Mouse (Mus musculus) CH12.LX (cell line): Measurements from ENCODE around the gene Slc39a13. TPM values are rescaled to one million over a fixed set of nuclear protein-coding genes. Genes with fewer than 3 reads are reported as not detected.

Experiments used
- DNase-seq: peaks from one replicate; pipeline ENCODE4 v3.0.0-alpha.2; 2013; ENCODE audit errors: extremely low read depth
- H3K27ac ChIP-seq: 2 replicates; pipeline ENCODE4 v1.5.1; 2012; ENCODE audit warnings: low read depth, mild to moderate bottlenecking, control low read depth, moderate library complexity; ENCODE audit not compliant: insufficient read depth
- H3K27me3 ChIP-seq: replicated peaks from 2 replicates; pipeline ENCODE3; 2012; ENCODE audit warnings: inconsistent platforms
- H3K36me3 ChIP-seq, 2 experiments: replicated peaks in 1 of 2; 2 replicates each; pipeline versions ENCODE3 to v1.6.1; 2012; ENCODE audit warnings: inconsistent platforms in 1 of 2, low read length in 1 of 2, mild to moderate bottlenecking in 1 of 2, mixed read lengths in 1 of 2, moderate library complexity in 1 of 2; ENCODE audit not compliant: control insufficient read depth in 1 of 2, insufficient read depth in 1 of 2
- H3K4me1 ChIP-seq, 2 experiments: 2 replicates each; pipeline ENCODE4 v1.6.1; 2012; ENCODE audit warnings: inconsistent platforms in 1 of 2, moderate library complexity in 1 of 2; ENCODE audit not compliant: insufficient read depth in 2 of 2, control insufficient read depth in 1 of 2
- H3K4me2 ChIP-seq: 2 replicates; pipeline ENCODE4 v1.6.1; 2012; ENCODE audit warnings: low read depth, mild to moderate bottlenecking, control low read depth; ENCODE audit not compliant: poor library complexity, insufficient read depth, severe bottlenecking
- H3K4me3 ChIP-seq, 3 experiments: fragments of 150-350 bp in 1 of 3; sonication (generic) in 1 of 3; replicated peaks in 1 of 3; 2 replicates each; pipeline versions ENCODE3 to v1.5.1; 2011 to 2012; ENCODE audit warnings: low read depth in 2 of 3, low read length in 2 of 3, mild to moderate bottlenecking in 2 of 3, moderate library complexity in 2 of 3, control low read depth in 1 of 3, improper control_type of control experiment in 1 of 3, inconsistent platforms in 1 of 3, mixed read lengths in 1 of 3; ENCODE audit not compliant: poor library complexity in 1 of 3
- H3K79me2 ChIP-seq: replicated peaks from 2 replicates; pipeline ENCODE4 v1.6.1; 2012; ENCODE audit warnings: mild to moderate bottlenecking, moderate library complexity; ENCODE audit not compliant: control insufficient read depth, poor library complexity, insufficient read depth, severe bottlenecking; ENCODE audit errors: extremely low read depth
- H3K9ac ChIP-seq: 2 replicates; pipeline ENCODE4 v1.6.1; 2012; ENCODE audit warnings: low read depth, mild to moderate bottlenecking, control low read depth, moderate library complexity; ENCODE audit not compliant: insufficient read depth
- H3K9me3 ChIP-seq: replicated peaks from 2 replicates; pipeline ENCODE3; 2012; ENCODE audit warnings: low read length, inconsistent platforms, mixed read lengths
- BHLHE40 ChIP-seq: IDR thresholded peaks from 2 replicates; pipeline ENCODE4 v1.6.1; 2011; ENCODE audit warnings: mild to moderate bottlenecking, low read depth, low read length, improper control_type of control experiment
- E2F4 ChIP-seq: IDR thresholded peaks from 2 replicates; pipeline ENCODE4 v1.6.1; 2011; ENCODE audit warnings: low read depth, low read length, improper control_type of control experiment; ENCODE audit not compliant: insufficient replicate concordance
- EP300 ChIP-seq: IDR thresholded peaks from 2 replicates; pipeline ENCODE4 v1.6.1; 2011; ENCODE audit warnings: low read length, improper control_type of control experiment
- ETS1 ChIP-seq: conservative IDR thresholded peaks from 2 replicates; pipeline ENCODE4 v1.6.1; 2012; ENCODE audit warnings: low read depth, mild to moderate bottlenecking, inconsistent platforms, low read length, improper control_type of control experiment, moderate library complexity
- GABPA ChIP-seq: IDR thresholded peaks from 2 replicates; pipeline ENCODE4 v1.6.1; 2012; ENCODE audit warnings: low read depth, low read length, improper control_type of control experiment, inconsistent platforms; ENCODE audit not compliant: insufficient replicate concordance
- JUN ChIP-seq: IDR thresholded peaks from 2 replicates; pipeline ENCODE4 v1.6.1; 2011; ENCODE audit warnings: low read depth, mild to moderate bottlenecking, low read length, improper control_type of control experiment, moderate library complexity; ENCODE audit not compliant: insufficient read depth
- KAT2A ChIP-seq: IDR thresholded peaks from 2 replicates; pipeline ENCODE4 v1.6.1; 2012; ENCODE audit warnings: low read length, improper control_type of control experiment, inconsistent platforms; ENCODE audit not compliant: insufficient replicate concordance
- MAX ChIP-seq: IDR thresholded peaks from 2 replicates; pipeline ENCODE4 v1.6.1; 2011; ENCODE audit warnings: low read length, improper control_type of control experiment
- MAZ ChIP-seq: IDR thresholded peaks from 2 replicates; pipeline ENCODE4 v1.6.1; 2012; ENCODE audit warnings: low read depth, mild to moderate bottlenecking, inconsistent platforms, low read length, improper control_type of control experiment, moderate library complexity
- MEF2A ChIP-seq: IDR thresholded peaks from 2 replicates; pipeline ENCODE4 v1.6.1; 2014; ENCODE audit warnings: low read depth, mild to moderate bottlenecking, inconsistent platforms, low read length, improper control_type of control experiment, borderline replicate concordance
- MXI1 ChIP-seq: IDR thresholded peaks from 2 replicates; pipeline ENCODE4 v1.6.1; 2011; ENCODE audit warnings: mild to moderate bottlenecking, low read depth, low read length, improper control_type of control experiment
- MYC ChIP-seq: IDR thresholded peaks from 2 replicates; pipeline ENCODE4 v1.6.1; 2011; ENCODE audit warnings: low read depth, mild to moderate bottlenecking, improper control_type of control experiment, low read length
- NRF1 ChIP-seq: IDR thresholded peaks from 2 replicates; pipeline ENCODE4 v1.6.1; 2014; ENCODE audit warnings: low read depth, mild to moderate bottlenecking, inconsistent platforms, low read length, improper control_type of control experiment, moderate library complexity
- POLR2A ChIP-seq: IDR thresholded peaks from 2 replicates; pipeline ENCODE4 v1.6.1; 2011; ENCODE audit warnings: low read depth, mild to moderate bottlenecking, improper control_type of control experiment, low read length
- POLR2AphosphoS2 ChIP-seq: IDR thresholded peaks from 2 replicates; pipeline ENCODE4 v1.6.1; 2011; ENCODE audit warnings: low read depth, low read length, improper control_type of control experiment
- RCOR1 ChIP-seq: conservative IDR thresholded peaks from 2 replicates; pipeline ENCODE4 v1.6.1; 2012; ENCODE audit warnings: low read depth, mild to moderate bottlenecking, inconsistent platforms, low read length, improper control_type of control experiment
- SMC3 ChIP-seq: IDR thresholded peaks from 2 replicates; pipeline ENCODE4 v1.6.1; 2011; ENCODE audit warnings: low read depth, low read length, improper control_type of control experiment
- TCF12 ChIP-seq: IDR thresholded peaks from 2 replicates; pipeline ENCODE4 v1.6.1; 2014; ENCODE audit warnings: low read depth, mild to moderate bottlenecking, inconsistent platforms, low read length, improper control_type of control experiment
- UBTF ChIP-seq: IDR thresholded peaks from 2 replicates; pipeline ENCODE4 v1.6.1; 2012; ENCODE audit warnings: low read depth, mild to moderate bottlenecking, inconsistent platforms, low read length, improper control_type of control experiment, moderate library complexity
- USF1 ChIP-seq: IDR thresholded peaks from 2 replicates; pipeline ENCODE4 v1.6.1; 2014; ENCODE audit warnings: low read depth, mild to moderate bottlenecking, inconsistent platforms, low read length, improper control_type of control experiment
- ZNF384 ChIP-seq: IDR thresholded peaks from 2 replicates; pipeline ENCODE4 v1.6.1; 2012; ENCODE audit warnings: low read depth, low read length, improper control_type of control experiment, inconsistent platforms
- dilution Hi-C: fragments of 300-500 bp; cut with MboI; formaldehyde crosslinking; loops from 2 replicates; pipeline ENCODE4 v1.14.3; 2020; ENCODE audit warnings: low sequenced_read_pairs; ENCODE audit not compliant: extremely low pct_unique_long_range_greater_than_20kb, extremely low pct_ligation_motif_present
- in situ Hi-C: fragments of 300-500 bp; cut with MboI; formaldehyde crosslinking; loops from 3 replicates; pipeline ENCODE4 v1.14.3; 2019; ENCODE audit warnings: low sequenced_read_pairs, low pct_ligation_motif_present, low pct_unique_long_range_greater_than_20kb, mixed read lengths
- polyA plus RNA-seq: library from polyadenylated mRNA; unstranded; fragments of >175 nt; gene quantifications from 2 replicates; pipeline ENCODE4 v1.2.1, GENCODE M21; 2012; ENCODE audit warnings: low read depth; ENCODE audit not compliant: insufficient read length
- total RNA-seq, 2 experiments: library from RNA; depleted of rRNA; stranded (reverse); fragments of 300-350 nt in 1 of 2; fragments of >200 nt in 1 of 2; gene quantifications; 2 replicates each; pipeline ENCODE4 v1.2.3; 2012 to 2014

Slc39a13 gene
- total and polyA plus RNA-seq, 3 experiments: 3.5 to 7.5 (median 7.2) TPM

- peak overlapping the region; percentile 26 for H3K9ac ChIP-seq
- H3K27ac ChIP-seq: no peak overlapping the region
- H3K36me3 ChIP-seq: no peaks in the 10 kb centered on the region
- no peak for DNase-seq
- no peaks in the 10 kb centered on the region for H3K9me3 ChIP-seq
- dilution Hi-C loops: no loop called here
- no peaks in the 10 kb centered on the region for H3K27me3 ChIP-seq
- peak overlapping the region; percentile 17 to 49 (median 45) for H3K4me3 ChIP-seq
- peaks cover 29 to 55% of the 10 kb centered on the region in 2 experiments for H3K4me1 ChIP-seq
- TF ChIP-seq NRF1: no peak
- TF ChIP-seq JUN: no peak
- TF ChIP-seq POLR2AphosphoS2: no peak
- H3K4me2 ChIP-seq: peak overlapping the region; percentile 72
- in situ Hi-C loops: no loop called here
- H3K79me2 ChIP-seq: no peaks in the 10 kb centered on the region
These were observed 8.8 kb upstream of the Slc39a13 start for GRCm38 (mm10) chr2:91079026-91079384.

- H3K27me3 ChIP-seq: no peaks in the 10 kb centered on the region
- H3K9me3 ChIP-seq: no peaks in the 10 kb centered on the region
- no peaks in the 10 kb centered on the region for H3K79me2 ChIP-seq
- TF ChIP-seq ETS1: peak; percentile 25; the same call in 1 of the 2 replicates
- TF ChIP-seq GABPA: no peak
- TF ChIP-seq NRF1: 0 out of 2 replicates have a peak, but pooled peaks have one; percentile 16
- no peak for TF ChIP-seq BHLHE40
- TF ChIP-seq POLR2A: peak; percentile 28; the same call in 1 of the 2 replicates
- TF ChIP-seq TCF12: no peak
- TF ChIP-seq MEF2A: no peak
- TF ChIP-seq RCOR1: no peak
- no peak; the same call in 1 of the 2 replicates for TF ChIP-seq MAZ
- no peak for TF ChIP-seq ZNF384
- no peak for TF ChIP-seq MAX
- no peak for TF ChIP-seq SMC3
- TF ChIP-seq USF1: no peak
- no peak for TF ChIP-seq MYC
- TF ChIP-seq EP300: no peak; the same call in 1 of the 2 replicates
- TF ChIP-seq E2F4: no peak
- TF ChIP-seq MXI1: no peak
- no peak for TF ChIP-seq JUN
- no peak for TF ChIP-seq UBTF
- TF ChIP-seq KAT2A: no peak
- H3K36me3 ChIP-seq: no peaks in the 10 kb centered on the region
- H3K4me3 ChIP-seq: peak overlapping the region; percentile 17 to 49 (median 45)
- no peak overlapping the region for H3K27ac ChIP-seq
- dilution Hi-C loops: no loop called here
- peak overlapping the region; percentile 72 for H3K4me2 ChIP-seq
- DNase-seq: no peak
- peak overlapping the region; percentile 26 for H3K9ac ChIP-seq
- H3K4me1 ChIP-seq: peaks cover 26 to 50% of the 10 kb centered on the region in 2 experiments
- in situ Hi-C loops: no loop called here
These were observed 8.3 kb upstream of the Slc39a13 start for GRCm38 (mm10) chr2:91078314-91079025.
